Mouse (Mus musculus): ENCODE measurements around the gene Pus7l.

Pus7l gene

DNA sequence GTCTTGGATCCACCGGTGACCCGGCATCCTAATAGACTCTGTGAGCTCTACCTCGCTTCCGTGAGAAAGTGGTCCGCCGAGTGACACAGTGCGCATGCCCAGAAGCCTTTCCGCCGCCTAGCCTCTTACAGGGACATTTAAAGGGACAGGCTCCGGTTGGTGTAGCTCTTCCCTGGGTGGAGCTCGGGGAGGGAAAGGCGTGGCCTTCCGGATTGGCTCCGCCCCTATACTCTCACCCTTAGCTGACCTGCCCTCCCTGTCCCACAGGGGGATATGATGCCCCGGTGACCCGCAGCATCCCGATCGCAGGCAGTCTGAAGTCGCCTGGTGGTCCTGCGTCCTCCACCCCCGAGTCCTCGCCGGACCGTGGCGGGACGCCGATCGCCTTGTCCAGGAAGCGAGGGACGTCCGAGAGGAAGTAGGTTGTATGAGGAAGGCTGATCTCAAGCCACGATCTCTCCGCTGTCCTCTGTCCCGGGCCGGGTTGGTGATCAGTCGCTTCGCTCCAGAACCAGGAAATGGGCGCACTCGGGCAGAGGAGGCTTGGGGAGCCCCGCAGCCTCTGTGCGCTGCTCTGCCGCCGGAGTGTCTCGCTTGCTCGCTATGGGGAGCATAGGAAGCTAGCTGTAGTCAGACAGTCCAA, at the start of gene Pus7l, which contains the start of gene Irak4:
TSS of gene Pus7l (minus strand) at position 139 of the 643 bp plus-strand sequence.
TSS of gene Irak4 (plus strand) at position 235 of the 643 bp plus-strand sequence.
- peak; percentile 94 for DNase-seq

DNA sequence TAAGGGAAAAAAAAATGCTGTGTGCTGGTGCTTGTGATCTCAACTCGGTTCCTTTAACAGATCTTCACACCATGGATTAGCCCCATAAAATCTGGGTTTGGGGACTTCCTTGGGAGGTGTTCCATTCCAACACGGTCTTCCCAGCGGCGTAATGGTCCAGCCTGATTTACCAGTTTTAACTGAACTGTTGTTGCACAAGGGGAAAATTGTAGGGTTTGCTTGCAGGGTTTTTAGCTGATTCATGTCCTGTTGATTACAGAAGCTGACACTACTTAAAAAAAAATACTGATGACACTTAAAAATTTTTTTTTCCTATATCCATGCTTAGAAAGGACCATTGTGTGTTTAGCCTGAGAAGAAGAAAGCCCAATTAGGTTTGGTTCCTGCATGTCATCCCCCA, 48.0 kb upstream of the Pus7l start:
- no peak for DNase-seq

DNA sequence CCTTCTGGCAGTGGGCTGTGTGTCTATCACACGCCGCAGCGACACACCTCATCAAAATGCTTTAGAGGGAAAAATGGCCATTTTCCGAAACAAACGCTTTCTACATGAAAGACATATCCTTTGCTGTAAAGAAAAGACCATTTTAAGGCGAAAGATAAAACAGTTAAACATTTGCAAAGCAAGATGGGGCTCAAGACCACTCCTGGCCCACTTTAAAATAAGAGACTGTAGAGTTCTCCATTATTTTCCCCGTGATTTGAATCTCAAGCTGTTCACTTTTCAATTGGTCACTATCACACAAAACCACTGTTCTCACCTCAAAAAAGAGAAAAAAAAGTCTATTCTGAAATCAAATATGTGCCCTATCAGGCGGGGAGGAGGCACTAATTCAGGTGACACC, 46.7 kb upstream of the Pus7l start:
- DNase-seq = no peak

DNA sequence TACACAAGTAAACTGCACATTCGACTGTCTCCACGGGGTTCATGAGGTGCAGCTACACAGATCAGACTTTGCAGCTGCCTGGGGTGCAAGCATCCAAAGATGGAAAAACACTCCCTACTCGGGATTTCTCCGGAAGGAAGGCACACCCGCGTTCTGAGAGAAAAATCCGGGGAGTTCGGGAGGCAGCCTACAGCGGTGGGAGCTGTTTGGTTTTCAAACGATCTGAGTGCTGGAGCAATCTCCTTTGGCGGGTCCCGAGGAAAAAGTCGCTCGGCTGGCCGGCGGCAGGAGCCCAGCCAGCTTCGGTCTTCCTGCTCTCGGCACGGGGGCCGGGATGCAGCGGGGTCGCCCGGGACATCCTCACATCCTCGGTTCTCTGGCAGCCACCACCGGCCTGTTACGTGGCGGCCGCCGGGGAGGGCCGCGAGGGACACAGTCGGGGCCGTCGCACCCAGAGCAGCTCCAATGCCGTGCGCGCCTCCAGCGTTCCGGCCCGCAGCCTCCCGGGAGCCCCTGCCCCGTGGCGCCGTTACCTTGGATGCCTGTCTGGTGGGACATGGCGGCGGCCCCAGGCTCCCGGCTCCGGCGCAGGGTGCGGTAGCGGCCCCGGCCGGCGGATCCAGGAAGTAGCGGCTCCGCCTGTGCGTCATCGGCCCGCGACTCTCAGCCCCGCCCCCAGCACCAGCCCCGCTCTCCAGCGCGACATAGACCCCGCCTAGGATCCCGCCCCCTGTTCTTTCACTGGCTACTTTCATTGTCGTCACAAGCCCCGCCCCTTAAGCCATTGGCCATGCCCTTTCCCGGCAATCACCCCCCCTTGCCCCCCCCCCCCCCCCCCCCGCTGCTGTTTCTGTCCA, 46.1 kb upstream of the Pus7l start, which contains the start of gene Twf1:
TSS of gene Twf1 (minus strand) at position 671 of the 857 bp plus-strand sequence.
- DNase-seq = peak; percentile 98

DNA sequence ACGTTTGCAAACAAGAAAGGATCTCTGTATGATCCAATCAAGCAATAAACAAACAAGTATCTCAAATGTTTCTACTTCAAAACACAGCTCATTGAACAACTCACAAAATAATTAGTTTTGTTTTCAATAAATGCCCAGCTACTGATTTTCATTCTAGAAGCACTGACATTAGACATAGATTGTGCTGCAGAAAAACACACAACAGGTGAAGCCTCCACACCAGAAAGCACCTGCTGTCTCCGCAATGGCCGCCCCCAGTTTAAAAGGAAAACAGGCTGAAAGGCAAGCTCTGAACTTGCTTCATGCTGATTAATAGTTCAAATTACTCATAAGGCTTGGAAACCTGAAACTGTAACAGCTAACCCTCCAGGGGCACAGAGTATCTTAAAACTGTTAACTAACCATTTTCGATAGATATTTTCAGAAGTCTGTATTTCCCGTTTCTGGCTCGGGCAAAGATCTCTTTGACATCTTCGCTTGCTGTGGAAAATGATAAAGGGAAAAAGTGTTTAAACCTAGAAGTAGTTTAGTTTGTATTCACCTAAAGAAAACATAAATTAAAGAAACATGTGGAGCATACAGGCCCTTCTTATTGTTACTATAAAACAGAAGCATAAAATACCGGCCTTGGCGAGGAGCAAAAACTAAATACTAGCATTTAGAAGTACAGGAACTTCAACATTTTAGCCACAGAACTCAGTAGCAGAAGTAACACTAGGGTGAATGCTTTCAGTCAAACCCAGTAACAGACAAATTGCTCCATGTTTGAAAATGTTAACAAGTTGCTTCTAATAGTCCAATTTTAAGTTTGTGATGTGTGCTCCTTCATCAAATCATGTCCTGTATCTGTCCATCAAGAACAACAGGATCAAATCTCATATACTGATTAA, 44.7 kb upstream of the Pus7l start:
- no peak for DNase-seq

DNA sequence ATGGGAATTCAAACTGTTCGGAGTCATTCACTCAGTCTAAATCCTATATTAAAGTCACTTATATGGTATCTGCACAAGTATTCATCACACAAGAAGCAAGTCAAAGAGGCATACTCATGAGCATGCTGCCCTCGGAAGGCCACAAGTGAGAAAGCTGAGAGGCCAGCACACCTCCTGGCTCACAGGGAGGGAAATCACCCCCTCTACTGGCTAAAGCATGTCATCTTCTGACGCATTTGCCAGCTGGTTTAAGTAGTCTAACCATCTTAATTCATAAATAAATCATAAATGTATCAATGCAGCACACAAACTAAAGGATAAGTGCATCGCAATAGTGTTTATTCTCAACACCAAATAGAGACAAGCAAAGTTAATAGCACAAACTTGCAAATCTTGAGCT, 41.4 kb upstream of the Pus7l start:
- DNase-seq = no peak

DNA sequence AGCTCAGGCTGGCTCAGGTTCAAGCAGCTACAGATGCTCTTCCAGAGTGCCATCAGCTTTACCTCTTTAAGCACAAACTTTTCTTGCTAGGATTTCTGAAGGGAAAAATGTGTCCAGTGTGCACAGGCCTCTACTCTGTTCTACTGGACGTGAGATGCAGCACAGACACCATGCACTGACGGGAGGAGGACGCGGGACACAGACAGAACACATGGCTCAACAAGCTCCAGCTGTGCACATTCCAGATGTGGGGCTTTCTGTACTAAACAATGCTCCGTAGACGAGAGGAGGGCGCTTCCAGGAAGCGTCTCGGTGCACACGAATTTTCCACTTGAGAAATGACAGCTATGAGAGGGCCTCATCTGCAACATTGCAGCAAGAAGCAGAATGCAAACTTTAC, 39.8 kb upstream of the Pus7l start:
- DNase-seq = no peak

DNA sequence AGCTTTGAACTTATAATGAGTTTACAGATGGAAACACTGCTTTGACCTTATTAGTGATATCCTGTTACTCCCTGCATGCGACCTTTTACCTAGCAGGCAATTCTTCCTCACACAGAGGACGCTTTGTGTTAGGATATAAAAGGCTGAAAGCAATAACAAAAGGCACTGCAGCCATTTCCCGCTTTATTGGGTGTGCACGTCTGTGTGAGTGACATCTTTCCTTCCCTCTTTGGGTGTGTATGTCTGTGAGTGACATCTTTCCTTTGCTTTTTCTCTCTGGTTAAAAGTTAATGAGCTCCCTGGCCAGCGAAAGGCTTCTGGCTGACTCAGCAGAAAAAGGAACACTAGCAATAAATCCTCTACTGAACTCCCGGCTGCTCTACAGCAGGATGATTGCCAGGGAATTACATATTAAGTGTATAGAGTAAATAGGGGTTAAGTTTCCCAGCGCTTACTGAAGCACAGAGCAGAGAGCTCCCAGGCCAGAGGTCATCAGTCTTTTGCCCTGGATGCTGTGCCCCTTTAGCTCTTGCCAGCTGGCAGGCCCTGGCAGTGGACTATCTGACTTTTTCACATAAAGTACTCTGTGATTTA, 38.8 kb upstream of the Pus7l start:
- no peak for DNase-seq

DNA sequence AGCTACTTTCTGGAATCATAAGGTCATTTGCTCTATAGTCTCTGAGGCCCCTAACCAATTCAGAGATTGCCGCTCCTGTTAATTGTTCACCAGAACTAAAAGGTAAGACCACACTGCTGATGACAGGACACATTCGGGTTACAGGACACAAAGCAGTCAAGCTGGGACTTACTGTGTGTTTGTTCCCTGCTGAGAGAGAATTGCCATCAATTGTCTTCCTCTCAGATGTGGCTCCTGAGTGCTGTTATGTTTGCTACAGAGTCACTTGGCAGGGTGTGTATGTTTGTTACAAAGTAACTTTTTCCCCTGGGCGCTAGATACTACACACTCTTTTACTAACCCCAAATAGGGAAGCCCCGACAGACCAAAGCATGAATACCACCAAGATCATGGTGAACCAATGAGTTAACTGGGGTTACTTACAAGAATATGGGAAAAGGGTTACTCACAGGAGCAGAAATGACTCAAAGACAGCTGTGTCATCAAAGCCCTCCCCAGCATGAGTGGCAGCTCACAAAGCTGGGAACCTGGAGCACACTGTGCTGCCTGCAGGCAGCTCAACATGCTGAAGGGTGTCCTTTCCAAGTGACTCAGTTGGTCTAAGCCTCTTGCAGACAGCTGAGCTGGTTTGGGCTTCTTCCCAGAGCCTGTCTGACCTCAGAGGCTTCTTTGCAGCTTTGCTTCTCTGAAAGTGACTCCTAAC, 31.4 kb upstream of the Pus7l start:
- DNase-seq = no peak

DNA sequence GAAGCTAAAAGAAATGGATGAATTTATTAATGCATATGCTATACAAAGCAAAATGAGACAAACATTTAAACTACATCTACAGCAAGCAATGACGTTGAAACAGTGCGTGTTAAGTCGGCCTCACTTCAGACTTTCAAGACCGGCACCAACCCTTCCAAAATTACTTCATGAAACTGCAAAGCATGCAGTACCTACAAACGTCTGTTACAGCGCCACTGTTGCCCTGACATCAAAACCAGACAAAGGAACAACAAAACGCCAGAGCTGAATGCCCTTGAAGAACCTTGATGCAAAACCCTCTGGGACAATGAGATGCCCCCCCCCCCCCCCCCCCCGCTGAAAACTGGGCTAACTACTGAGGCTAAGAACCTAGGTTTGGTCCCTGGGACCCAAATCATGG, 29.4 kb upstream of the Pus7l start:
- DNase-seq = no peak

DNA sequence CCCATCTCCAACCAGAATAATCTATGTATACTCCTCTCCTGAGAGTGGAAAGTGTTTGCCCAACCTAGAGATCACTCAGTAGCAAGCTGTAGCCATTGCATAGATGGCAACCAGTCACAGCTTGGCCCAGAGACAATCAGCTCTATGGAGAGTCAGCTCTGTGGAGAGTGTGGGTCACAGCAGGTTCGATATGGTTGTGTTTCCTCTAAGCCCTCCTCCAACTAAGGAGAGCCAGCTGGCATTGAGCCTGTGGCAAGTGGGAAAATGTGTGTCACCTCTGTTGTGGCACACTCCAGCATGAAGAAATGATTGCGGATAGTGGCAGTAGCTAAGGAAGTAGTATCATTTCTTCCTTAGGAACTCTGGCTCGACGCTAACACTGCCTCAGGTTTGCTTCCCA, 28.2 kb upstream of the Pus7l start:
- no peak for DNase-seq

DNA sequence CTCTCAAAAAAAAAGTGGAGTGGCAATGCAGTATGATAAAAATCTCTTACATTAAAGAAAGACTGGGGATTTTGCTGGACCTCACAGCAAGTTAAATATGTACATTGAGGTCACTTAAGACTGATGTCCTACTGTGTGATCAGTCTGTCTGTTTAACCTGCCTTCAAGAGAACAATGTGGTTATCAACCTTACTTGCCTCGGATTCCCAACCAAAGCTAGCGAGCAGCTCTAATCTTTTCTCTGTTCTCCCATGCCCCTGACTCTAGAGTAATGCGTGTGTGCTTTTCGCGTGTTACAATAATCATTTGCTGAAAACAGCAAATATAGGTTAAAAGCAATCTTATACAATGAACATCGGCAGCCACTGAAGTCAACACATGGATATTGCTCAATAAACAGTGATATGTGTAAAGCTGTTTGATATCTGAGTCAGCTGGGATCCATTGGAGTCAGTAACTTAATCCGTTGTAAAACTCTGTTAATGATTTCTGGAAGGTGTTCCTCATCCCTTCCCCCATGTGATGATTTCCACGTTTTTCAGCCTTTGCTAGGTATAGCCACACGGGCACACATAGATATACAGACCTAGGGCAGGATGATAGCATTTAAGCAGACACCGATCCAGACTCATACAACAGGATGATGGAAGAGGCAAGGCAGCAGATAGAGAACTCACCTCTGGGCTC, 25.3 kb upstream of the Pus7l start:
- no peak for DNase-seq

DNA sequence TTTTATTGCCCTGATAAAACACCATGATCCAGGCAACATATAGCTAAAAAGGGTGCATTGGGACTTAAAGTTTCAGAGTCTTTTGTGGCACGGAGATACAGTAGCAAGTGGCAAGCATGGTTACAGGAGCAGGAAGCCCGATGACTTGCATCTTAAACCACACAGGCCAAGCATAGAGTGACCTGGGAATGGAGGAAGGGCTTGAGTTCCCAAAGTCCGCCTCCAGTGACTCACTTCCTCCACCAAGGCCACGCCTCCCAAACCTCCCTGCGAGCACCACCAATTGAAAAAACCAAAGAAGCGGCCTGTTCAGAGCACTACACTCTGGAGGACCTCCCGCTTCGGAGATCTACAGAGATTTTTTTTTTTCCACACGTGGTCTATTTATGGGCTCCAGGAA, 22.5 kb upstream of the Pus7l start:
- no peak for DNase-seq

DNA sequence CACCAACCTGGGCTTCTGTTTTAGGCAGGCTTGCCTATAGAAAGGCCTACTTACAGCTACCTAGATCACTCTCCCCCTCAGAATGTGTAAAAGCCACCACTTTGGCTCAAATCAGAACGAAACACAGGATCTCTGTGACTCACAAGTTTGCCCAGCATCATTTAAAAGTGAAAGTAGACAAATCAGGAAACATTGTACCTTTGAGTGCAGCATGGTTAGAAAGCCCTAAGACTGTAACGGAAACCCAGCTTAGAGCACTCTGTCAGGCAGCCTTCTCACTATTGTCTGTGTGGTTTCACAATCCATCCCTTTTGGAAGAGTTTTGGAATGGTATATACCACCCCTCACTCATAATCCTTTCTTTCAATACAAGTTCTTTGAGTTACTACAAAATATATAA, 21.6 kb upstream of the Pus7l start:
- DNase-seq = no peak

DNA sequence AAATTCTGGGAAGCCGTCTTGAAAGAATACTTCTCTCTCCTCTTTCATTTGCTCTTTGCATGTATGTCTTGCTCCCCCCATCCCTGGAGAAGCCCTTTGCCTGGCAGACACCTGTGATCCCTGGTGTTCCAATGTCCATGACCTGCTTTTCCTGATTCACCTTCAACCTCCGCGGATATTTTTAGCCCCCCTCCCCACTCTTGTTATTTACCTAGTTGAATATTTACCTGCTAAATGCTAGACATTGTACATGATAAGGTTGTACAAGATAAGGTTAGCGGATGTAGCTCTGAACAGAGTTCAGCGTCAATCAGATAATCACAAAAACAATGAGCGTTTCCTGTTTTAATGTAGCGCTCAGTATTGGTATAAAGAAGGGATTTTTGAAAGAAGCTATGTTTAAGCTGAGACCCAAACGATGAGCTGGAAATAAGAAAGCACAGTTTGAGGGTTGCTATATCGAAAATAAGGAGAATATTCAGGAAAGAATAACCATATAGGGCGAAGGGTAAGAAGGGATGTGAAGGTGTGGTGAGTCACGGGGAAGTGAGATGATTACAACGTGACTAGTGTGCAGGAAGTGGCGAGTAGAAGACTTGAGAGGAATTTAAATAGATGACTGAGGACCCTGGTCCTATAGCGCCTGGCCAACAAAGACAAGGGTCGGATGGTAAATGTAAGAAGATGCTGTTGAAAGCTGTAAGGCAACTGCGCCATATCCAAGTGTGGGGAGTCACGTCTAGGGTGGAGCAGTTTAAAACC, 15.7 kb upstream of the Pus7l start:
- DNase-seq = no peak

DNA sequence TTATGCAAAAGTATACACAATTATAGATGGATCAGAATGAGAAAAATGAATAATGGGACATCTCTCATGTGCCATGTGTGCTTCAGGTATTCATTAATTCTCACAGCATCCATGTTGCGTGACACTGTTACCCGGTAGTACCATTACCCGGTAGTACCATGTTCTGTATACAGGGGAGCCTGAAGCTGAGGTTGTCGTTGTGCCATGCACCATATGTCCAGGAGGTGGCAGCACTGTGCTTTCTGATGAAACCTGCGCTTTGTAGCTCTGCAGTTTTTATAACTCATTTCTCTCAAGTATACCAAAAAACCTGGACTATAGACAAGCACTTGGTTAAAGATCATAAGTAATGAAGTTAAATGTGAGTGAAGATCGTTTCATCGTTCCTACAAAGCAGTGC, 14.1 kb upstream of the Pus7l start:
- peak; percentile 71 to 82 for DNase-seq

DNA sequence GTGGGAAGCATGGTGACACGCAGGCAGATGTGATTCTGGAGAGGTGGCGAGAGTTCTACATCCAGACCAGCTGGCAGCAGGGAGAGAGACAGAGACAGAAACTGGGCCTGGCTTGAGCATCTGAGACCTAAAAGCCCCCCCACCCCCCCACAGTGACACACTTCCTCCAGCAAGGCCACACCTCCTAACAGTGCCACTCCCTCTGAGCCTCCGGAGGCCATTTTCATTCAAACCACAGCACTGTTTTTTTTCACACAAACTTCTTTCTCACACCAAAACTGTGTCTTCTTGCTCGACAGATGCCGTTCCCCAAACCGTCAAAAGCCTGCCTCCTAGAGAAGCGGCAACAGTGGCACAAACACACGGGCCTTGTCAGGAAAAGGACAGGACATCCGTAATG, 10.2 kb upstream of the Pus7l start:
- DNase-seq = no peak

DNA sequence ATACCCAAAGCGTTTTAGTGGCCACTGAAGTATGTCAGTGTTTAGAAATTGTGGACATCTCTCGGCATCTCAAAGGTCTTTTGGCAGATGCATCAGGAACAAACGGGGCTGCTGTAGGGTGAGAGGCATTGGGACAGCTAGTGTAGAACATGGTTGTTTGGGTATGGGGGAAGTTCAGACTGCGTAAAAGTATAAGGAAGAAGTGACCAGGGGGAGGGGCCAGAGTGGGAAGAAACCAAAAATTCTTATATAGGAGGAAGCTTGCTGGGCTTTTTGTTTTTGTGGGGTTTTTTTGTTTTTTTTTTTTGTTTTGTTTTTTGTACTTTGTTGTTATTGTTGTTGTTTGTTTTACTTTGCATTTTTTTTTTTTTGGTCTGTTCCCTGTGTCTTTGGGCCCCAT, 1.5 kb upstream of the Pus7l start:
- DNase-seq = no peak

DNA sequence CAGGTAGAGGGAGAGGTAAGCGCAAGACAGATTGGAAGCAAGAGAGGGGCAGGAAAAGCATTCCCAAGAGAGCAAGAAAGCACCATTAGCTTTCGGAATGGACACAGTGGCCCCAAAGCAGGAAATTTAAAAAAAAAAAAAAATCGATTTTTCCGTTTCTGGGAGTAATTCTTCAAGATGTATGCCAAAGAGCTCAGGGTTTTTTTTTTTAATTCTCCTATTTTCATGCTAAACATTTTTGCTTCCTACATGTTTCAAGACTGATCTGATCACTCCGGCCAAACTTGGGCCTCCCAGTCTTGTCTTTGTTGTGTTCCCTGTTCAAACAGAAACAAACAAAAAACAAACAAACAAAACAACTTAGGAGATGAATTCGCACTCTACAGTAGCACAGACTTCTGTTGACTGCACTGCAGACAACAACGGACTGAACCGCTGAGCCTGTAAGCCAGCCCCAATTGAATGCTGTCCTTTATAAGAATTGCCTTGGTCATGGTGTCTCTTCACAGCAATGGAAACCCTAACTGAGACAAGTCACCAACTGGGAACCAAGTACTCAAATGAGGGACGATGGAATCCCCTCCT, 797 bp upstream of the Pus7l start:
- DNase-seq = no peak

Data from thymus, postnatal 36 days (tissue).